Mouse (Mus musculus): Measurements from ENCODE around the gene Il5ra. TPM values are rescaled to one million over a fixed set of nuclear protein-coding genes. Genes with fewer than 3 reads are reported as not detected.
A peak's percentile ranks its signal among the peaks of the same experiment; 100 is the strongest.

The Il5ra gene
- total and polyA plus RNA-seq, 2 experiments from 2014 or later: 0.04 TPM; not detected in 1

GRCm38 (mm10) chr6:106761486-106761885 is 12.6 kb upstream of the Il5ra start:
- Histone ChIP-seq H3K4me1 (ENCODE audit: insufficient read depth, low read length) (no peaks in the 10 kb centered on the region), H3K4me3 (ENCODE audit: low read depth, low read length) (no peak overlapping the region), H3K27me3 (ENCODE audit: insufficient read depth, low read length) (no peaks in the 10 kb centered on the region), H3K36me3 (ENCODE audit: insufficient read depth, low read length) (no peaks in the 10 kb centered on the region), H3K9ac (replicated peaks; ENCODE audit: low read length, poor library complexity, severe bottlenecking) (no peak overlapping the region), H3K27ac (ENCODE audit: low read depth, low read length) (no peak overlapping the region), H3K4me2 (ENCODE audit: low read depth, low read length, poor library complexity, severe bottlenecking) (no peak overlapping the region), H3K9me3 (ENCODE audit: low read length) (no peaks in the 10 kb centered on the region)
- no peak for TF ChIP-seq CTCF (IDR thresholded peaks at IDR 0.05)
- 72% methylated on average over 1 of the region's 1 CpGs for WGBS
- ATAC-seq (ENCODE audit: low FRiP score): no peak
- no peak for DNase-seq (ENCODE audit: low spot score)

- no peaks in the 10 kb centered on the region for H3K36me3 ChIP-seq (ENCODE audit: insufficient read depth, low read length)
- H3K4me2 ChIP-seq (ENCODE audit: low read depth, low read length, poor library complexity, severe bottlenecking): no peak overlapping the region
- H3K27ac ChIP-seq (ENCODE audit: low read depth, low read length): no peak overlapping the region
- 83% methylated on average over 3 of the region's 3 CpGs for WGBS
- TF ChIP-seq CTCF (IDR thresholded peaks at IDR 0.05): no peak
- H3K4me1 ChIP-seq (ENCODE audit: insufficient read depth, low read length): no peaks in the 10 kb centered on the region
- ATAC-seq (ENCODE audit: low FRiP score) (no peak), DNase-seq (ENCODE audit: low spot score) (no peak)
- H3K9me3 ChIP-seq (ENCODE audit: low read length): no peaks in the 10 kb centered on the region
- H3K27me3 ChIP-seq (ENCODE audit: insufficient read depth, low read length): no peaks in the 10 kb centered on the region
- no peak overlapping the region for H3K9ac ChIP-seq (replicated peaks; ENCODE audit: low read length, poor library complexity, severe bottlenecking)
- no peak overlapping the region for H3K4me3 ChIP-seq (ENCODE audit: low read depth, low read length)
These were observed 11.8 kb upstream of the Il5ra start for GRCm38 (mm10) chr6:106760473-106761218.

GRCm38 (mm10) chr6:106758299-106758698 is 9.5 kb upstream of the Il5ra start:
- DNase-seq (ENCODE audit: low spot score) (no peak), ATAC-seq (ENCODE audit: low FRiP score) (no peak)
- Histone ChIP-seq H3K27ac (ENCODE audit: low read depth, low read length) (no peak overlapping the region), H3K27me3 (ENCODE audit: insufficient read depth, low read length) (no peaks in the 10 kb centered on the region), H3K9ac (replicated peaks; ENCODE audit: low read length, poor library complexity, severe bottlenecking) (no peak overlapping the region), H3K4me2 (ENCODE audit: low read depth, low read length, poor library complexity, severe bottlenecking) (no peak overlapping the region), H3K9me3 (ENCODE audit: low read length) (no peaks in the 10 kb centered on the region), H3K4me1 (ENCODE audit: insufficient read depth, low read length) (no peaks in the 10 kb centered on the region), H3K4me3 (ENCODE audit: low read depth, low read length) (no peak overlapping the region), H3K36me3 (ENCODE audit: insufficient read depth, low read length) (no peaks in the 10 kb centered on the region)
- no peak for TF ChIP-seq CTCF (IDR thresholded peaks at IDR 0.05)
- 90% methylated on average over 3 of the region's 3 CpGs for WGBS

- ATAC-seq (ENCODE audit: low FRiP score): no peak
- peak; percentile 6 for DNase-seq (ENCODE audit: low spot score)
- 84% methylated on average over 7 of the region's 7 CpGs for WGBS
These were observed 1.5 kb upstream of the Il5ra start for GRCm38 (mm10) chr6:106750291-106750690.

GRCm38 (mm10) chr6:106747804-106748203 is 1.0 kb downstream of the Il5ra start:
- TF ChIP-seq CTCF (IDR thresholded peaks at IDR 0.05): no peak
- ATAC-seq (ENCODE audit: low FRiP score): no peak
- 81% methylated on average over 3 of the region's 3 CpGs for WGBS

More at GRCm38 (mm10) chr6:106750291-106750690, 1.5 kb upstream of the Il5ra start:
- H3K9me3 ChIP-seq (ENCODE audit: low read length): no peaks in the 10 kb centered on the region
- H3K27ac ChIP-seq (ENCODE audit: low read depth, low read length): no peak overlapping the region
- no peak overlapping the region for H3K4me2 ChIP-seq (ENCODE audit: low read depth, low read length, poor library complexity, severe bottlenecking)
- H3K9ac ChIP-seq (replicated peaks; ENCODE audit: low read length, poor library complexity, severe bottlenecking): no peak overlapping the region
- no peak overlapping the region for H3K4me3 ChIP-seq (ENCODE audit: low read depth, low read length)
- H3K36me3 ChIP-seq (ENCODE audit: insufficient read depth, low read length): no peaks in the 10 kb centered on the region
- TF ChIP-seq CTCF (IDR thresholded peaks at IDR 0.05): no peak
- H3K27me3 ChIP-seq (ENCODE audit: insufficient read depth, low read length): no peaks in the 10 kb centered on the region
- no peaks in the 10 kb centered on the region for H3K4me1 ChIP-seq (ENCODE audit: insufficient read depth, low read length)

GRCm38 (mm10) chr6:106747251-106747650 is 1.6 kb downstream of the Il5ra start:
- WGBS: 97% methylated on average over 5 of the region's 5 CpGs

More at GRCm38 (mm10) chr6:106747804-106748203, 1.0 kb downstream of the Il5ra start:
- no peak overlapping the region for H3K27ac ChIP-seq (ENCODE audit: low read depth, low read length)
- H3K9me3 ChIP-seq (ENCODE audit: low read length): no peaks in the 10 kb centered on the region
- H3K4me2 ChIP-seq (ENCODE audit: low read depth, low read length, poor library complexity, severe bottlenecking): no peak overlapping the region
- no peaks in the 10 kb centered on the region for H3K4me1 ChIP-seq (ENCODE audit: insufficient read depth, low read length)
- H3K36me3 ChIP-seq (ENCODE audit: insufficient read depth, low read length): no peaks in the 10 kb centered on the region
- H3K9ac ChIP-seq (replicated peaks; ENCODE audit: low read length, poor library complexity, severe bottlenecking): no peak overlapping the region
- H3K27me3 ChIP-seq (ENCODE audit: insufficient read depth, low read length): no peaks in the 10 kb centered on the region
- no peak for DNase-seq (ENCODE audit: low spot score)
- no peak overlapping the region for H3K4me3 ChIP-seq (ENCODE audit: low read depth, low read length)

More at GRCm38 (mm10) chr6:106747251-106747650, 1.6 kb downstream of the Il5ra start:
- Histone ChIP-seq H3K9ac (replicated peaks; ENCODE audit: low read length, poor library complexity, severe bottlenecking) (no peak overlapping the region), H3K4me2 (ENCODE audit: low read depth, low read length, poor library complexity, severe bottlenecking) (no peak overlapping the region), H3K27ac (ENCODE audit: low read depth, low read length) (no peak overlapping the region), H3K4me3 (ENCODE audit: low read depth, low read length) (no peak overlapping the region), H3K36me3 (ENCODE audit: insufficient read depth, low read length) (no peaks in the 10 kb centered on the region), H3K27me3 (ENCODE audit: insufficient read depth, low read length) (no peaks in the 10 kb centered on the region), H3K4me1 (ENCODE audit: insufficient read depth, low read length) (no peaks in the 10 kb centered on the region), H3K9me3 (ENCODE audit: low read length) (no peaks in the 10 kb centered on the region)
- no peak for DNase-seq (ENCODE audit: low spot score)
- ATAC-seq (ENCODE audit: low FRiP score): no peak
- TF ChIP-seq CTCF (IDR thresholded peaks at IDR 0.05): no peak
